Mouse (Mus musculus): Measurements from ENCODE around the gene Wscd1.

- TF ChIP-seq POLR2A (IDR thresholded peaks at IDR 0.05; ENCODE audit: extremely low read depth, insufficient read depth, low read length) = no peak
- no peak for TF ChIP-seq CTCF (IDR thresholded peaks at IDR 0.05; ENCODE audit: extremely low read depth, insufficient read depth, low read length)
Measured at GRCm38 (mm10) chr11:71770479-71770878, 20.8 kb downstream of the Wscd1 start.

Data from cortical plate, adult 2 months (tissue).